ENCODE assay signal across 24 mouse cellular contexts in the genomic region with DNA sequence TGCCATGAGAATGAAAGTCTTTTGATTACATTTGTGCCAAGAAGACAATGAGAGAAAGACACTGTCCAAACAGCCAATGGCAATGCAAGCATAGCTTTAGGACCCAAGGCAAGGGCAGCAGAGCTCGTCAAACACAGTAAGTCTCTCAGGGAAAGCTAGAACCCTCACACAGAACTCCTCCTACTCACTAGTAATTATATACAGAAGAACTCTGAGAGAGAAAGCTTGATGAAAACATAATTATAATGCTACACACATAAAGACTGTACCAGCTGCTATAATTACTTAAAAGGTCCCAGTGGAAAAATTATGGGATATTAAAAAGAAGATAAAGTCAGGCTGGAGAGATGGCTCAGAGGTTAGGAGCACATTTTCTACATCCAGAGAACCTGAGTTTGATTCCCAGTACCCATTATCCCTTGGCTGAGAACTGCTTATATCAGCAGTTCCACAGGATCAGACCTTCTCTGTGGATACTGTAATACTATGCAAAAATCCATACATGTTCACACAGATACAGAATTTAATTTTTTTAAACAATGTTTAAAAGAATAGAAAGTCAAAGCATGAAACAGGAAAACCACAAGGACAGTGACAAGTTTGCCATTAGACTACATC. TPM values are rescaled to one million over a fixed set of nuclear protein-coding genes. Genes with fewer than 3 reads are reported as not detected.
DNase-seq lines count a peak whose midpoint lies in the region; ATAC-seq and TF ChIP-seq lines count a peak whose summit lies in the region.
"Had no signal": no experiment of that assay in that cellular context is flagged by ENCODE, and none has a peak within 500 bp of the region (broad histone marks: within the 10 kb centered on the region; RNA-seq: fewer than 3 reads in every experiment).

No protein-coding gene starts in this region.

- no peaks in the 10 kb centered on the region for H3K9me3 ChIP-seq in hindbrain, embryonic 16.5 days (ENCODE audit: control insufficient read depth, low read length)
- no peaks in the 10 kb centered on the region for H3K9me3 ChIP-seq in hindbrain, embryonic 11.5 days (ENCODE audit: control insufficient read depth, low read length)
- no peaks in the 10 kb centered on the region for H3K9me3 ChIP-seq in neural tube, embryonic 15.5 days (replicated peaks)
- H3K9me3 ChIP-seq: embryonic facial prominence, embryonic 12.5 days; embryonic facial prominence, embryonic 15.5 days; forebrain, embryonic 15.5 days; G1E had no signal

- no peak for TF ChIP-seq POLR2A in cortical plate, adult 2 months (IDR thresholded peaks at IDR 0.05; ENCODE audit: extremely low read depth, insufficient read depth, low read length)

- peak; percentile 65 for ATAC-seq in frontal cortex, adult (ENCODE audit: low TSS enrichment)
- peak; percentile 53; the same call in 1 of the 2 replicates for ATAC-seq in hindbrain, embryonic 16.5 days
- no peak for ATAC-seq in hindbrain, embryonic 11.5 days (ENCODE audit: low FRiP score)
- peak; percentile 64 for ATAC-seq in neural tube, embryonic 15.5 days (ENCODE audit: low FRiP score)
- ATAC-seq: forebrain, embryonic 15.5 days; intestine, postnatal 0 days; Patski had no signal

- 31% methylated on average over 1 of the region's 1 CpGs for WGBS in hindbrain, embryonic 16.5 days
- 63% methylated on average over 1 of the region's 1 CpGs for WGBS in hindbrain, embryonic 11.5 days
- WGBS in neural tube, embryonic 15.5 days = 25% methylated on average over 1 of the region's 1 CpGs

- H3K27me3 ChIP-seq in hindbrain, embryonic 16.5 days (replicated peaks; ENCODE audit: control insufficient read depth, insufficient read depth, low read length) = no peaks in the 10 kb centered on the region
- H3K27me3 ChIP-seq in hindbrain, embryonic 11.5 days (ENCODE audit: control insufficient read depth, insufficient read depth, low read length) = no peaks in the 10 kb centered on the region
- H3K27me3 ChIP-seq in neural tube, embryonic 15.5 days (replicated peaks) = no peaks in the 10 kb centered on the region
- H3K27me3 ChIP-seq: CH12.LX; embryonic facial prominence, embryonic 12.5 days; embryonic facial prominence, embryonic 15.5 days; forebrain, embryonic 15.5 days had no signal

- no peaks in the 10 kb centered on the region; the same call in 1 of the 2 replicates for H3K36me3 ChIP-seq in hindbrain, embryonic 16.5 days (ENCODE audit: control insufficient read depth, insufficient read depth, low read length)
- H3K36me3 ChIP-seq in hindbrain, embryonic 11.5 days (ENCODE audit: control insufficient read depth, insufficient read depth, low read length) = no peaks in the 10 kb centered on the region
- no peaks in the 10 kb centered on the region for H3K36me3 ChIP-seq in neural tube, embryonic 15.5 days
- H3K36me3 ChIP-seq: embryonic facial prominence, embryonic 12.5 days; embryonic facial prominence, embryonic 15.5 days; G1E had no signal

- DNase-seq in frontal cortex, postnatal 36 days (ENCODE audit: low spot score in 2 of 2) = no peak
- DNase-seq in hindbrain, embryonic 11.5 days (ENCODE audit: low spot score) = no peak
- DNase-seq in left cerebral cortex, adult 2 months (ENCODE audit: extremely low spot score in 1 of 2, low spot score in 2 of 2) = no peak
- DNase-seq: adrenal gland, postnatal 10 days; adrenal gland, postnatal 36 days; B cell, adult 2 months; cerebellum, adult 18-20 months; cerebellum, adult 9-10 months; cerebellum, postnatal 14 days; gastrocnemius, postnatal 25 days; heart, adult 2 months had no signal

- H3K27ac ChIP-seq in hindbrain, embryonic 16.5 days (ENCODE audit: low read depth, low read length) = no peak overlapping the region
- no peak overlapping the region for H3K27ac ChIP-seq in hindbrain, embryonic 11.5 days (ENCODE audit: low read depth, low read length)
- peak overlapping the region; percentile 81; the same call in 1 of the 2 replicates for H3K27ac ChIP-seq in cortical plate, adult 2 months (ENCODE audit: insufficient read depth, low read length)
- no peak overlapping the region for H3K27ac ChIP-seq in neural tube, embryonic 15.5 days (replicated peaks)
- H3K27ac ChIP-seq in left cerebral cortex, adult 2 months = no peak overlapping the region
- H3K27ac ChIP-seq: embryonic facial prominence, embryonic 12.5 days; embryonic facial prominence, embryonic 15.5 days; forebrain, embryonic 15.5 days; heart, adult 2 months had no signal

- no peaks in the 10 kb centered on the region for H3K4me1 ChIP-seq in hindbrain, embryonic 16.5 days (ENCODE audit: control insufficient read depth, insufficient read depth, low read depth, low read length)
- no peaks in the 10 kb centered on the region for H3K4me1 ChIP-seq in hindbrain, embryonic 11.5 days (replicated peaks; ENCODE audit: control insufficient read depth, insufficient read depth, low read length)
- H3K4me1 ChIP-seq in cortical plate, adult 2 months (ENCODE audit: control insufficient read depth, insufficient read depth, low read length) = peaks cover 7% of the 10 kb centered on the region
- H3K4me1 ChIP-seq in neural tube, embryonic 15.5 days = no peaks in the 10 kb centered on the region

- no peak for TF ChIP-seq CTCF in cortical plate, adult 2 months (IDR thresholded peaks at IDR 0.05; ENCODE audit: extremely low read depth, insufficient read depth, low read length)
- TF ChIP-seq CTCF in left cerebral cortex, adult 2 months (IDR thresholded peaks at IDR 0.05) = no peak

- no peak overlapping the region for H3K4me2 ChIP-seq in hindbrain, embryonic 16.5 days (ENCODE audit: low read length)
- H3K4me2 ChIP-seq in hindbrain, embryonic 11.5 days (replicated peaks; ENCODE audit: low read depth, low read length) = no peak overlapping the region
- H3K4me2 ChIP-seq in neural tube, embryonic 15.5 days = no peak overlapping the region
- H3K4me2 ChIP-seq: embryonic facial prominence, embryonic 12.5 days; embryonic facial prominence, embryonic 15.5 days; forebrain, embryonic 15.5 days; heart, embryonic 11.5 days had no signal

- no peak overlapping the region for H3K9ac ChIP-seq in hindbrain, embryonic 16.5 days (ENCODE audit: low read depth, low read length)
- H3K9ac ChIP-seq in hindbrain, embryonic 11.5 days (ENCODE audit: low read depth, low read length) = no peak overlapping the region
- H3K9ac ChIP-seq in neural tube, embryonic 15.5 days (replicated peaks) = no peak overlapping the region
- H3K9ac ChIP-seq: embryonic facial prominence, embryonic 12.5 days; embryonic facial prominence, embryonic 15.5 days; forebrain, embryonic 15.5 days had no signal

- intact Hi-C loops in left cerebral cortex, adult 2 months (cut with DNase I) = no loop called here

- no peak overlapping the region for H3K4me3 ChIP-seq in hindbrain, embryonic 16.5 days (ENCODE audit: low read length)
- H3K4me3 ChIP-seq in hindbrain, embryonic 11.5 days (ENCODE audit: low read depth, low read length) = no peak overlapping the region
- no peak overlapping the region for H3K4me3 ChIP-seq in cortical plate, adult 2 months (ENCODE audit: insufficient read depth, low read length)
- no peak overlapping the region for H3K4me3 ChIP-seq in neural tube, embryonic 15.5 days (replicated peaks)
- no peak overlapping the region for H3K4me3 ChIP-seq in left cerebral cortex, adult 2 months
- H3K4me3 ChIP-seq: embryonic facial prominence, embryonic 12.5 days; embryonic facial prominence, embryonic 15.5 days; forebrain, embryonic 15.5 days; heart, adult 2 months had no signal

RNA-seq across cellular contexts. Expression of a gene that starts 37.2 kb away (rescaled TPM):
- 44.5 and 48.2 TPM in 2 replicates for polyA plus RNA-seq in hindbrain, embryonic 16.5 days (2015; fragmentation: Nextera tagmentation; extraction: Ambion mirVana)
- polyA plus RNA-seq in hindbrain, embryonic 11.5 days (2014; fragmentation: Nextera tagmentation; extraction: Ambion mirVana) = 19.8 and 25.1 TPM in 2 replicates
- 79.0 and 85.7 TPM in 2 replicates for polyA plus RNA-seq in cortical plate, adult 2 months (2012; rRNA removed)
- polyA plus RNA-seq in neural tube, embryonic 15.5 days (2015; fragmentation: Nextera tagmentation; extraction: Ambion mirVana) = 46.5 and 58.6 TPM in 2 replicates
- 100 to 1,000 TPM; 164 to 179 TPM for total RNA-seq in left cerebral cortex, adult 2 months (2021)
- total RNA-seq: hematopoietic stem cell, adult 5-6 weeks had no signal
- polyA plus RNA-seq: G1E had no signal
